Mouse (Mus musculus): ENCODE measurements around the gene Incenp.
"Not testable (repeated sequence)": the region's sequence is repeated elsewhere in the genome, so short reads cannot be mapped to it uniquely, and the experiment has no call there.

The Incenp gene

DNA sequence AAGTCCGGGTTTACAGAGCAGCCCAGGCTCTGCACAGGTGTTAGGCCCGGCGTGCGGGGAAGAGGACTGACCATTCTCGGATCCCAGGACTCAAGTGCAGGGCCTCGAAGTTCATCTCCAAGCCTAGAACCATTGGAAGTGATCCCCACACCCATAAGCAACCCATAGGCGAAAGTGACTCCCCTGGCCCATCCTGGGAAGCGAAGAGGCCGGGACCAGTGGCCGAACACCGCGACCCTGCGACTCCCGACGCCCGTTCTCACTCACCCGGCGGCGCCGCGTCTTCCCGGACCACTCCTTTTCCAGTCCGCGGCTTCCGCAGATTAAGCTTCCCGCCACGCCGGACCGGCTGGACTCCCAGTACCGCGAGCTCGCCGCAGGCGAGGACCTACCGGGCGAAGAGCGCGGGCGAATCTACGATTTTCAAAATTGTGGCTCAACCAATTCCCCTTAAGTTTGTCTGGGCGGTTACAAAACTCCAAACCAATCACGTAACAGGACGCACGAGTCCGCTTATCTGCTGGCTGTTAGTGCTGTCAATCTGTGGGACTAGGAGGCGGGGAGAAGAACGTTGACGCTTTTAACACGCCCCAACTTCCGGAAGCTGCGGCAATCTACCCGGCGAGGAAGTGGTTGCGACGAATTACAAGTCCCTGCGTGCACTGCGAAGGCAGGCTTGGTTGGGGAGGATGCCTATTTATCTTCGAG is at the start of gene Incenp:
Gene Incenp, minus strand, starts transcription at position 480 of the 708 bp plus-strand sequence.
- peak; percentile 89 to 94 for DNase-seq

DNA sequence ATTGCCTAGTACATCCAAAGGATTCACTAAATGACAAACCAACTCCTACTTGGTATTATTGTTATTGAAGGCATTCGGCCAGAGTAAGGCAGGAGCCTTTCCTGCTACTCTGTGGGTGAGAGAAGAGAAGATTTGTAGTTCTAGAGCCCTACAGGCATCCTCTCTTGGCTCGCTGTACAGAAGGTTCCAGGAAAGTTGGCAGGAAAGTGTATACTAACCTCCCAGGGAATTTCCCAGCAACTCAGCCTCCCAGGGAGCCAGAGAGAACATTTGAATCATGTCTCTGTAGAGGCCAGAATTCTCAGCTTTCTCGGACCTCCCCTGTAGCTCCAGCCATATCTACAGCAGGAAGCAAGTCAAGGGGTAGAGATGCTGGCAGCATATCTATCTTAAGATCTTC is 47.6 kb upstream of the Incenp start:
- no peak for DNase-seq

GRCm38 (mm10) chr19:9945800-9946564 is 46.6 kb upstream of the Incenp start:
- no peak for DNase-seq

DNA sequence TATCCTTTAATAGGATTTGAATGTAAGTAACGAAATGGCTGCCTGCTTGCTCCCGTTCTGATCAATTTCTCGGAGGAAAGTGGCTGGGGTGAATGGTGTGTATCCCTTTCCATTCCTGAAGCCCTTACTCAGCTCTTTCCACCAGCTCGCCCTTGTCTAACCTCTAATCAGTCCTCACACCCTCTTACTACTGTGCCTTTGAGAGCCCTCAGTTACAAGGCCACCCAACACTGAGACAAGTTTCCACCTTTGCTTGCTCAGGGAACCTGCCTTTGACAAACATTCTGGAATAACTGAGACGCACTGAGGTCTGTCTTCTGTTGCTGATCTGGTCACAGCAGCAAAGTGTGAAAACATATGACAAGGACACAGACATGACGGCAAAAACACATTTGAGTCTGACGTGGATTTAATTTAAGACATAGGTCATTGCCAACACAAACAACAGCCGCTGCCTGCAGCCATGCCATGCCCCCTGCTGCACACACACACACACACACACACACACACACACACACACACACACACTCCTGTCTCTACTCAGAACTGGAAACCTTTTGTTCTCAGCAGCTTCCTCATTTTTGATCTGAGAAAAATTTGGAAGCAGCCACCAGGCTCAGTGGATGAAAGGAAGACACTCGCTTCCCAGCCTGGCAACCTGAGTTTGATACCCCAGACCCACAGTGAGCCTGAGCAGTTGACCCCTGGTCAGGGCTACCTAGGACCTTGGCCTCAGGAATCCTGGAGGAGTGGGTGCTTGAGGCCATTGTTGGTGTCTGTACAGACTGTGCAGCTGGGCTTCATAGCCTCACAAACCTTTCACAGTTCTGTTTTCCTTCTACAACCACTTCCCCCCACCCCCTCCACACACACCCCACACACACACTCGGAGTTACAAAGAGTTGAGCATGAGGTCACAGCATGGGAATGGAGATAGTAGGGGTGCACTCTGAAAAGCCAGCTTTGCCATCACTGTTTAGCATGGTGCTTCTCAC is 43.5 kb upstream of the Incenp start:
- DNase-seq, result no peak

DNA sequence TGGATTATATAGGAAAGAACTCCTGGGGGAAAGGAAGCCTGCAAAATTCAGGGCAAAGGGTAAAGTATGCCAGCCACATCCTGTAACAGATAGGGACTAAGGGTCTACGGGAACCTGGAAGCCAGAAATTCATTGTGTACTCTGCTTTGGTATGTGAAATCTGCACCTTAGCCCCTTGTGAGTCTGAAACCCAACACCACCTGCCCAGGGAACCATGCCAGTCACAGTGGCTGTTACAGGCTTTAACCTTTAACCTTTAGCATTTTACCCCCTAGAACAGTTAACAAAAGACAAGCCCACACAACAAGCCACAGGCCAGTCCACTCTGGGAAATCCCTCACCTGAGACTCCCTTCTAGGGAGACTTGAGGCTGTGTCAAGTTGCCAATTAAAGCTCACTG is 42.5 kb upstream of the Incenp start:
- DNase-seq, result no peak

DNA sequence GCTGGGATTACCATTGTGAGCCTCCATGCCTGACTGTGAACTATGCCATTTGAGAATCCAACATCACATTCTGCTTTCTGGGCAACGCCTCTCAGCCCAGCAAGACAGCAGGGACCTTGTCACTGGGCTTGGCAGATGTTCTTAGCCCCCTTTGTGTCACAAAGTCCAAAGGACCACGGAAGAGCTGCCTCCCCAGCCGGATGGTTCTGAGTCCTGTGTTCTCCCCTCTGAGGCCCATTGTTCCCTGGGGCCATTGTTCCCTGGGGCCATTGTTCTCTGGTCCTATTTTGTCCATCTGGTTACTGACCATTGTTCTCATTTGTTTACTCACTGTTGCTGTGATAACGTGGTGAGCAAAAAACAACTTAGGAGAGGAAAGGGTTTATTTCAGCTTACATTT is 41.6 kb upstream of the Incenp start:
- DNase-seq, result no peak

GRCm38 (mm10) chr19:9939841-9940240 is 40.5 kb upstream of the Incenp start:
- DNase-seq, result no peak

DNA sequence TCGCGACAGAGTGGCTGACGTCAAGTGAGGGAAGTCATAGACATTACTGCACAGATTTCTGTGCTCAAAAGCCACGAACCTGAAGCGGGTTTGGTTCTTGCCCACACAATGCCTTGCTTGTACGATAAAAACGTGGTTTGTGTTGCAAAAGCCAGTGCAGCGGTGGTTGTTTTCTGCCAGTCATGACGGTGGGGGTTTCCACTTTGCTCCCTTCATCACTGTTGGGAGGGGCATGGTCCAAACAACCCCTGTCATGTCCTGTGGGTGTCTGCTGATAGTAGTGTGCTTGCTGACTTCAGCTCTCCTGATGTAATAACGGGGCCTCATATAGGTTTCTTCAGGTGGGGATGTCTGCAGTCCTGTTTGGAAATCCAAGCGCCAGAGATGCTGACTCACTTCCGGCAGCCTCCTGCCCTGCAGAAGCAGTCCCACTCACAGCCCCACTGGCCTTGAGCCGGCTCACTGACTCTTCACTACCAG is 39.5 kb upstream of the Incenp start:
- peak; percentile 42 to 54 for DNase-seq

DNA sequence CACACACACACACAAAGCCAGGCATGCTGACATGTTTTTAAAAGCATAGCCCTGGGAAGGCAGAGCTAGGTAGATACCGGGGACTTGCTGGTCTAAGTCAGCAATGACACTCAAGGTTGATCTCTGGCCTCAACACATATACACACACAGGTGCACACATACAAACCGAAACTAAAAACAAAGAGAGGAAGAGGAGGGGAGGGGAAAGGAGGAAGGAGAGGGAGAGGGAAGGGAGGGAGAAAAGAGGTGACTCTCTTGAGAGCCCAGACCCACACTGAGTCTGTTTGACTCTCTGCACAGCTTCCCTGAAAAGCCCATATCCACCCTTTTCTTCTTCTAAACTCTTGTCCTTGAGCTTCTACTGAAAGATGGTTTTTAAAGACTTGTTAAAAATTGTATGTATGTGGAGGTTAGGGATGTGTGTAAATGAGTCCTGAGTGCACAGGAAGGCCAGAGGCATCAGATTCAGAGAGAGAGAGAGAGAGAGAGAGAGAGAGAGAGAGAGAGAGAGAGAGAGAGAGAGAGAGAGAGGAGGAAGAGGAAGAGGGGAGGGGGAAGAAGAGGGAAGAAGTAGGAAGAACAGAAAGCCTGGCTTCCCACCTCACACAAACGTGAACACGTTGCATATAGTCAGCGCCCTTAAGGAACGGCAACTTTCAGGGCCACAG is 38.9 kb upstream of the Incenp start:
- DNase-seq, result peak; percentile 13 to 17

- DNase-seq, result no peak
Observed at GRCm38 (mm10) chr19:9937428-9937827, 38.1 kb upstream of the Incenp start.

GRCm38 (mm10) chr19:9936579-9936978 is 37.2 kb upstream of the Incenp start:
- DNase-seq, result no peak

GRCm38 (mm10) chr19:9933908-9934307 is 34.6 kb upstream of the Incenp start:
- DNase-seq, result no peak

- DNase-seq, result not testable (repeated sequence)
Observed at GRCm38 (mm10) chr19:9931167-9931607, 31.8 kb upstream of the Incenp start.

GRCm38 (mm10) chr19:9928089-9928488 is 28.7 kb upstream of the Incenp start:
- DNase-seq, result no peak

- DNase-seq, result no peak
Observed at GRCm38 (mm10) chr19:9924769-9925272, 25.5 kb upstream of the Incenp start.

DNA sequence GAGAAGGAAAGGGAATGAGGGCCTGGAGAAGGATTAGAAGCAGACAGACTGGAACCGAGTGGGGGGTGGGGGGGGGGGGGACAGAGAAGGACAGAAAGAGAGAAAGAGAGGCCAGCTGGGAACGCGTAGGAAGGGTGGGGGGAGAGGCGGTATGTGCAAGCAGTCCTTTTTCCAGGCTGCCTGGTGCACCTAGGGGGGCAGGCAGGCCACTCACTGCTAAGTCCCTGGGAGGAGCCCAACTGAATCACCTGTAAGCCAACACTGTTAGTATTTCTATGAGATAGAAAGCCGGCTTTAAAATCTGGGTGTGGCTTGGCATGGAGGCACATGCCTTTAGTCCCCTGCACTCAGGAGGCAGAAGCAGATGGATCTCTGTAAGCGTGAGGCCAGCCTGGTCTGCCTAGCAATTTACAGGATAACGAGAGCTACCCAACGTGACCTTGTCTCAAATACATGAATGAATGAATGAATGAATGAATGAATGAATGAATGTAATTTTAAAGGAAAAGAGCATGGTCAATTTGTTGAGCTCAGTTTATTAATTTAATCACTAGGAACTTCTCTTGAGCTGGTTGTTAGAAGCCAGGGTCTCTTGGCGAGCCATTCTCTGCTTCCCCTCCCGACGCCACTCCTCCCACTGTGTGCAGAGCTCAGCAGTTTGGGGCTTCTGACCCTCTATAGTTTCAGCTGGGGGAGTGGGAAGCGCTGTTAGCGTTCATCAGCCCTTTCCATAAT is 24.9 kb upstream of the Incenp start:
- DNase-seq, result no peak

GRCm38 (mm10) chr19:9923048-9923447 is 23.7 kb upstream of the Incenp start:
- DNase-seq, result no peak

DNA sequence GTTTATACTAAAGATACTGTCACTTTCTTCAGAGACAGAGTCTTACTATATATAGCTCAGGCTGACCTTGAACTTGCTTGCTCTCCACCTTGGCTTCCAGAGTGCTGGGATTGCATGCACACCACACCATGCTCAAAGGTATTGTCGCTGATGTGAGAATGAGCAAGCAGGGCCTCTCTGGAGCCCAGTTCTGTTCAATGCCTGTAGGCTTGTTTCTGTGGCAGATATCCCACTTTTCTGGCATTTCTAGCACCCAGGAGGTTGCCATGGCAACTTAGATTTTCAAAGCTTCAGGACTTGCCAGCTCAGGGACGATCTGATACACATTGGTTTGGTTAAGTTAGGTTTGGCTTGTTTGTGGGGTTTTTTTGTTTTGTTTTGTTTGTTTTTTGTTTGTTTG is 22.9 kb upstream of the Incenp start:
- no peak for DNase-seq

GRCm38 (mm10) chr19:9920835-9921784 is 21.8 kb upstream of the Incenp start:
- DNase-seq, result peak; percentile 35 to 44

Data from thymus, postnatal 36 days (tissue).